In genomic region chr1:191774106-191774505, GRCm38 (mm10) we compare ENCODE assay signal across 8 mouse cellular contexts. TPM values are rescaled to one million over a fixed set of nuclear protein-coding genes. Genes with fewer than 3 reads are reported as not detected.
DNase-seq lines count a peak whose midpoint lies in the region.
"Had no signal": no experiment of that assay in that cellular context is flagged by ENCODE, and none has a peak within 500 bp of the region (broad histone marks: within the 10 kb centered on the region; RNA-seq: fewer than 3 reads in every experiment).

No protein-coding gene starts in this region.

- DNase-seq in cerebellum, adult 11-12 months: peak; percentile 9
- no peak for DNase-seq in cerebellum, adult 9-11 months
- peak; percentile 25 for DNase-seq in kidney, postnatal 14 days
- DNase-seq in kidney, adult 9 months: no peak
- peak; percentile 32 for DNase-seq in MN1 (ENCODE audit: low spot score)
- peak; percentile 78 to 82 for DNase-seq in cerebellum, postnatal 10 days
- DNase-seq in gastrocnemius, postnatal 14 days: no peak
- DNase-seq: kidney, adult 8-10 months had no signal

- intact Hi-C loops in gastrocnemius, postnatal 14 days (cut with DNase I; ENCODE audit: low total_unique reads): no loop called here

RNA-seq across cellular contexts. Expression of gene Nek2, which starts 47.1 kb away (rescaled TPM):
- total RNA-seq in gastrocnemius, postnatal 14 days (2021): 1 to 10 TPM; 1.6 TPM

RNA-seq across cellular contexts. Expression of gene Lpgat1, which starts 56.5 kb away (rescaled TPM):
- total RNA-seq in gastrocnemius, postnatal 14 days (2021): 10 to 100 TPM; 20.8 to 21.5 TPM

Comparison
In these comparisons a context has a peak if more than half of its experiments do, and no peak if none do; other contexts are left out.
1. DNase-seq: peak in cerebellum, adult 11-12 months (single experiment), kidney, postnatal 14 days (single experiment), MN1 (single experiment) and cerebellum, postnatal 10 days (2 of 2); none in cerebellum, adult 9-11 months (single experiment), kidney, adult 9 months (single experiment) and gastrocnemius, postnatal 14 days (single experiment).